Mouse (Mus musculus): ENCODE measurements around the gene Spi1. TPM values are rescaled to one million over a fixed set of nuclear protein-coding genes. Genes with fewer than 3 reads are reported as not detected.
"Not testable (repeated sequence)": the region's sequence is repeated elsewhere in the genome, so short reads cannot be mapped to it uniquely, and the experiment has no call there.

Spi1 gene
- total RNA-seq, 1 experiment, result 0.31 TPM

DNA sequence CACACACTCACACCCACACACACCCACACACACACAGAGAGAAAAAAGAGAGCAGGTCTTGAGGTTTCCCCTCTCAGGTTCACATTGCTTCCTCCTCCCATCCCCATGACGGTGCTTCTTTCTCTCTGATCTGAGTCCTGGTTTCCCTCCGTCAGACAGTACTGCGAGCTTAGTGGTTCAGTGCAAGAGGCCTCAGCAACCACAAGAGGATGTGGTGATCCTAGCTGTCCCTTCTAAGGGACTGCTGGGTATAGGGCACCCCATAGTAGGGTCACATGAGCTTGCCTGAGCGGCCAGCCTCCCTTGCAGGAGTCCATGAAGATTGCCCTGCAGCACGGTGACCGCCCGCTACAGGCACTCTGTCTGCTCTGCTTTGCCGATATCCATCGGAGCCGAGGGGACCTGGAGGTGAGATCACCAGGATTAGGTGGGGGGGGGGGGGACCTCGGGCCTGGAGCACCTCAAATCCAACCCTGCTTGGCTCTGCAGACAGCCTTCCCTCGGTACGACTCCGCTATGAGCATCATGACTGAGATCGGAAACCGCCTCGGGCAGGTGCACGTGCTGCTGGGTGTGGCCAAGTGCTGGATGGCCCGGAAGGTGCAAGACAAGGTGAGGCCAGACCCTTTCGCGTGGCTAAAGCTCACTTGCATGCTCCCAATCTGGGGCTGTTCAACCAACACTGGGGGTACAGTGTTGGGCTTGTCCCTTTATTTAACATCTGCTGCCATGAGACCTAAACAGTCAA lies 39.4 kb upstream of the Spi1 start:
- H3K9me3 ChIP-seq (ENCODE audit: control insufficient read depth, insufficient read depth, low read depth, low read length), result no peaks in the 10 kb centered on the region
- in situ Hi-C loops (cut with MboI; ENCODE audit: low sequenced_read_pairs in 2 of 2, unreplicated experiment in 2 of 2), result no loop called here
- peak overlapping the region in 1 of 2 experiments; percentile 5; a peak in 1 of 4 replicates for H3K4me3 ChIP-seq (ENCODE audit: insufficient read depth in 1 of 2, low read depth in 1 of 2, low read length in 2 of 2, poor library complexity in 1 of 2, severe bottlenecking in 1 of 2)
- no peak for TF ChIP-seq CHD2 (IDR thresholded peaks at IDR 0.05; ENCODE audit: low read depth, low read length)
- TF ChIP-seq ZC3H11A (IDR thresholded peaks at IDR 0.05; ENCODE audit: borderline replicate concordance, low read depth, low read length), result no peak
- peaks cover 7 to 19% of the 10 kb centered on the region in 2 experiments; a peak in 3 of 4 replicates for H3K4me1 ChIP-seq (ENCODE audit: control insufficient read depth in 2 of 2, insufficient read depth in 2 of 2, low read length in 2 of 2, poor library complexity in 1 of 2)
- no peak for DNase-seq (ENCODE audit: low read depth, low spot score)
- H3K9ac ChIP-seq (ENCODE audit: insufficient read depth, low read depth, low read length, poor library complexity, severe bottlenecking), result peak overlapping the region; percentile 21; the same call in 1 of the 2 replicates
- no peak overlapping the region for H3K27ac ChIP-seq (ENCODE audit: insufficient read depth, low read depth, low read length, poor library complexity, severe bottlenecking)
- H3K36me3 ChIP-seq (ENCODE audit: control insufficient read depth, insufficient read depth, low read length, poor library complexity, severe bottlenecking), result no peaks in the 10 kb centered on the region

- Histone ChIP-seq H3K27ac (ENCODE audit: insufficient read depth, low read depth, low read length, poor library complexity, severe bottlenecking) (no peak overlapping the region), H3K4me1 (ENCODE audit: control insufficient read depth in 2 of 2, insufficient read depth in 2 of 2, low read length in 2 of 2, poor library complexity in 1 of 2) (peaks cover 7 to 23% of the 10 kb centered on the region in 2 experiments; a peak in 3 of 4 replicates), H3K36me3 (ENCODE audit: control insufficient read depth, insufficient read depth, low read length, poor library complexity, severe bottlenecking) (no peaks in the 10 kb centered on the region), H3K9me3 (ENCODE audit: control insufficient read depth, insufficient read depth, low read depth, low read length) (no peaks in the 10 kb centered on the region), H3K4me3 (ENCODE audit: insufficient read depth in 1 of 2, low read depth in 1 of 2, low read length in 2 of 2, poor library complexity in 1 of 2, severe bottlenecking in 1 of 2) (peak overlapping the region; percentile 20 to 51), H3K9ac (ENCODE audit: insufficient read depth, low read depth, low read length, poor library complexity, severe bottlenecking) (peak overlapping the region; percentile 72; the same call in 1 of the 2 replicates)
- in situ Hi-C loops (cut with MboI; ENCODE audit: low sequenced_read_pairs in 2 of 2, unreplicated experiment in 2 of 2), result no loop called here
- TF ChIP-seq ZC3H11A (IDR thresholded peaks at IDR 0.05; ENCODE audit: borderline replicate concordance, low read depth, low read length), result no peak
- TF ChIP-seq ZNF384 (IDR thresholded peaks at IDR 0.05; ENCODE audit: low read depth, low read length), result no peak
- TF ChIP-seq CHD2 (IDR thresholded peaks at IDR 0.05; ENCODE audit: low read depth, low read length), result no peak
- TF ChIP-seq HCFC1 (IDR thresholded peaks at IDR 0.05; ENCODE audit: borderline replicate concordance, insufficient read depth, low read length), result no peak
- no peak for TF ChIP-seq MAFK (IDR thresholded peaks at IDR 0.05; ENCODE audit: insufficient read depth, low read depth, low read length)
- no peak for DNase-seq (ENCODE audit: low read depth, low spot score)
These were observed 37.5 kb upstream of the Spi1 start for GRCm38 (mm10) chr2:91044727-91045126.

GRCm38 (mm10) chr2:91045805-91046204 lies 36.4 kb upstream of the Spi1 start:
- peak overlapping the region; percentile 72; the same call in 1 of the 2 replicates for H3K9ac ChIP-seq (ENCODE audit: insufficient read depth, low read depth, low read length, poor library complexity, severe bottlenecking)
- 0 out of 2 replicates have a peak overlapping the region, but pooled peaks have one; percentile 40 for H3K27ac ChIP-seq (ENCODE audit: insufficient read depth, low read depth, low read length, poor library complexity, severe bottlenecking)
- H3K36me3 ChIP-seq (ENCODE audit: control insufficient read depth, insufficient read depth, low read length, poor library complexity, severe bottlenecking); H3K9me3 ChIP-seq (ENCODE audit: control insufficient read depth, insufficient read depth, low read depth, low read length); in situ Hi-C loops (cut with MboI; ENCODE audit: low sequenced_read_pairs in 2 of 2, unreplicated experiment in 2 of 2); DNase-seq (ENCODE audit: low read depth, low spot score): not testable (repeated sequence)
- peaks cover 7 to 23% of the 10 kb centered on the region in 2 experiments; a peak in 3 of 4 replicates for H3K4me1 ChIP-seq (ENCODE audit: control insufficient read depth in 2 of 2, insufficient read depth in 2 of 2, low read length in 2 of 2, poor library complexity in 1 of 2)
- H3K4me3 ChIP-seq (ENCODE audit: insufficient read depth in 1 of 2, low read depth in 1 of 2, low read length in 2 of 2, poor library complexity in 1 of 2, severe bottlenecking in 1 of 2), result peak overlapping the region in 1 of 2 experiments; percentile 20; a peak in 1 of 4 replicates

DNA sequence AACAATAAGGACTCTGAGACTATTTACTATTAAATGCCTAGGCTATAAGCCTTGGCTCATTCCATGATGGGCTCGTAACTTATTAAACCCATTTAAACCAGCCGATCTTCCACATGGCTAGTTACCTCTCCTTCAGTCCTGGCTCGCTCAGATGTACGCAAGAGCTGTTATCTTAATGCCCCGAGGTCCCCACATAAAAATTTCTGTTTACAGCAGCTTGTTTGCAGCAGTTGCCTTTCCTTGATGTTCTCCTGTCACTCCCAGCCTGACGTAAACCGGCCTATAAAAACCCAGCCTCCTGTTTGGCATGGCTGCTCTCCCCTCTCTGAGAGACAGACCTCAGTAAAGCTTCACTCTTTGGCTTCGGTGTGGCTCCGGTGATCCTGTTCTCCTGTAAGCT lies 34.8 kb upstream of the Spi1 start:
- H3K36me3 ChIP-seq (ENCODE audit: control insufficient read depth, insufficient read depth, low read length, poor library complexity, severe bottlenecking), result no peaks in the 10 kb centered on the region
- no peak overlapping the region for H3K4me3 ChIP-seq (ENCODE audit: insufficient read depth in 1 of 2, low read depth in 1 of 2, low read length in 2 of 2, poor library complexity in 1 of 2, severe bottlenecking in 1 of 2)
- peaks cover 7 to 23% of the 10 kb centered on the region in 2 experiments; a peak in 3 of 4 replicates for H3K4me1 ChIP-seq (ENCODE audit: control insufficient read depth in 2 of 2, insufficient read depth in 2 of 2, low read length in 2 of 2, poor library complexity in 1 of 2)
- DNase-seq (ENCODE audit: low read depth, low spot score), result no peak
- no peak overlapping the region for H3K9ac ChIP-seq (ENCODE audit: insufficient read depth, low read depth, low read length, poor library complexity, severe bottlenecking)
- in situ Hi-C loops (cut with MboI; ENCODE audit: low sequenced_read_pairs in 2 of 2, unreplicated experiment in 2 of 2), result no loop called here
- TF ChIP-seq CHD2 (IDR thresholded peaks at IDR 0.05; ENCODE audit: low read depth, low read length) (no peak), MAFK (IDR thresholded peaks at IDR 0.05; ENCODE audit: insufficient read depth, low read depth, low read length) (no peak), ZC3H11A (IDR thresholded peaks at IDR 0.05; ENCODE audit: borderline replicate concordance, low read depth, low read length) (no peak), HCFC1 (IDR thresholded peaks at IDR 0.05; ENCODE audit: borderline replicate concordance, insufficient read depth, low read length) (no peak), ZNF384 (IDR thresholded peaks at IDR 0.05; ENCODE audit: low read depth, low read length) (no peak)
- H3K9me3 ChIP-seq (ENCODE audit: control insufficient read depth, insufficient read depth, low read depth, low read length), result no peaks in the 10 kb centered on the region
- no peak overlapping the region for H3K27ac ChIP-seq (ENCODE audit: insufficient read depth, low read depth, low read length, poor library complexity, severe bottlenecking)

DNA sequence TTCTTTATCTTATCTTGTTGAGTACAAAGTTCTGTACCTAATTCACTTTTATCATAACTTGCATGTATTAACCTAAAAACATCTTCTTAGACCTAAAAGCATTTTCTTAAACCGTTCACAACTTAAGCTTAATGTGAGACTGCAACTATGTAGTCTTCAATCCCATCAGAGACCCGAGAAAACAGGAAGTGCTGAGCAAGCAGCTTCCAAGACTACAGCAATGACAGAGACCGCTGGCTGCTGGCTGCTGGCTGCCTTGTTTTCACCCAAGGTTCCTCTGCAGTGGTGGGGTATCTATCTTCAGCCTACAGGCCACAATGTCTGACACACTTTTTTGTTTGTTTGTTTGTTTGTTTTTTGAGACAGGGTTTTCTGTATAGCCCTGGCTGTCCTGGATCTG lies 30.3 kb upstream of the Spi1 start:
- Histone ChIP-seq H3K9ac (ENCODE audit: insufficient read depth, low read depth, low read length, poor library complexity, severe bottlenecking) (no peak overlapping the region), H3K27ac (ENCODE audit: insufficient read depth, low read depth, low read length, poor library complexity, severe bottlenecking) (no peak overlapping the region), H3K4me3 (ENCODE audit: insufficient read depth in 1 of 2, low read depth in 1 of 2, low read length in 2 of 2, poor library complexity in 1 of 2, severe bottlenecking in 1 of 2) (no peak overlapping the region), H3K36me3 (ENCODE audit: control insufficient read depth, insufficient read depth, low read length, poor library complexity, severe bottlenecking) (peaks cover 18% of the 10 kb centered on the region), H3K9me3 (ENCODE audit: control insufficient read depth, insufficient read depth, low read depth, low read length) (no peaks in the 10 kb centered on the region), H3K4me1 (ENCODE audit: control insufficient read depth in 2 of 2, insufficient read depth in 2 of 2, low read length in 2 of 2, poor library complexity in 1 of 2) (peaks cover 0 to 6% of the 10 kb centered on the region in 2 experiments; a peak in 1 of 4 replicates)
- DNase-seq (ENCODE audit: low read depth, low spot score), result no peak
- TF ChIP-seq CHD2 (IDR thresholded peaks at IDR 0.05; ENCODE audit: low read depth, low read length), result no peak
- TF ChIP-seq MAFK (IDR thresholded peaks at IDR 0.05; ENCODE audit: insufficient read depth, low read depth, low read length), result 0 out of 2 replicates have a peak, but pooled peaks have one; percentile 14
- TF ChIP-seq ZC3H11A (IDR thresholded peaks at IDR 0.05; ENCODE audit: borderline replicate concordance, low read depth, low read length), result no peak
- TF ChIP-seq HCFC1 (IDR thresholded peaks at IDR 0.05; ENCODE audit: borderline replicate concordance, insufficient read depth, low read length), result no peak
- no peak for TF ChIP-seq ZNF384 (IDR thresholded peaks at IDR 0.05; ENCODE audit: low read depth, low read length)
- in situ Hi-C loops (cut with MboI; ENCODE audit: low sequenced_read_pairs in 2 of 2, unreplicated experiment in 2 of 2), result no loop called here

Data from ES-E14 (cell line).